Mouse (Mus musculus) inflammation-experienced regulatory T-cells (primary cell): Measurements from ENCODE around the gene Gm29276. TPM values are rescaled to one million over a fixed set of nuclear protein-coding genes. Genes with fewer than 3 reads are reported as not detected.

ENCODE experiments used
- polyA plus RNA-seq, 2 experiments: library from polyadenylated mRNA; unstranded; fragments of 100-300 nt; shearing (Covaris generic); gene quantifications; one replicate each; pipeline ENCODE4 v1.2.1; 2017

Gm29276 gene
- not detected for polyA plus RNA-seq

DNA sequence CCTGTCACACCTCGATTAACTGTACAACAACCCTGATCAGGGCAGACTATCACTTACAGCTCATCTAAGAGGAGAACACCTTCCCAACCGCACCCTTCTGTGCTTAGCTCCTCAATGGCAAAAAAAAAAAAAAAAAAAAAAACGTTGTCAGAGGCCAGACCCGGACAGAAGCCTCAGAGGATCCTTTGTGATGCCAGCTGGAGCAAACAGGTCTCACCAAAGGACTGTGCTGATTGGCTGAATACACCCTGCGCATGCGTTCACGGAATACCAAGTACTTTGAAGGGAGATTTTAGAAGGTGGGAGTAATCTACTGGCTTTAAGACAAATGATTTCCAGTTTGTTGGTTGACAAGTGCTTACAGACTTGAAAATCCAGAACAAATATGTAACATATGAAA is at the start of gene Gm29276:
TSS of gene Gm29276 (minus strand) at position 101 of the 400 bp plus-strand sequence.

